Mouse (Mus musculus) MEL (cell line): ENCODE results near the gene Mta3.

ENCODE experiments used
- CTCF ChIP-seq, 3 experiments: IDR thresholded peaks in 2 of 3; conservative IDR thresholded peaks in 1 of 3; 2 replicates each; pipeline ENCODE4 v1.5.1; 2011 to 2012; ENCODE audit warnings: low read length in 3 of 3, low read depth in 2 of 3, mild to moderate bottlenecking in 2 of 3, improper control_type of control experiment in 1 of 3, inconsistent platforms in 1 of 3, mixed read lengths in 1 of 3, moderate library complexity in 1 of 3; ENCODE audit not compliant: control insufficient read depth in 1 of 3, insufficient read depth in 1 of 3, poor library complexity in 1 of 3, severe bottlenecking in 1 of 3
- E2F4 ChIP-seq: IDR thresholded peaks from 2 replicates; pipeline ENCODE4 v1.6.1; 2011; ENCODE audit warnings: low read depth, low read length, improper control_type of control experiment, borderline replicate concordance
- EP300 ChIP-seq, 2 experiments: IDR thresholded peaks; 2 replicates each; pipeline ENCODE4 v1.6.1; 2011; ENCODE audit warnings: improper control_type of control experiment in 2 of 2, low read length in 2 of 2, low read depth in 1 of 2, mild to moderate bottlenecking in 1 of 2
- GABPA ChIP-seq: IDR thresholded peaks from 2 replicates; pipeline ENCODE4 v1.6.1; 2012; ENCODE audit warnings: low read depth, mild to moderate bottlenecking, inconsistent platforms, low read length, improper control_type of control experiment, moderate library complexity
- HCFC1 ChIP-seq: IDR thresholded peaks from 2 replicates; pipeline ENCODE4 v1.6.1; 2012; ENCODE audit warnings: low read depth, mild to moderate bottlenecking, inconsistent platforms, low read length, improper control_type of control experiment, moderate library complexity
- MAFK ChIP-seq: IDR thresholded peaks from 2 replicates; pipeline ENCODE4 v1.6.1; 2011; ENCODE audit warnings: low read depth, mild to moderate bottlenecking, low read length, improper control_type of control experiment, borderline replicate concordance
- MAZ ChIP-seq: IDR thresholded peaks from 2 replicates; pipeline ENCODE4 v1.6.1; 2012; ENCODE audit warnings: low read depth, mild to moderate bottlenecking, inconsistent platforms, low read length, improper control_type of control experiment
- MYC ChIP-seq: IDR thresholded peaks from 2 replicates; pipeline ENCODE4 v1.6.1; 2011; ENCODE audit warnings: low read depth, mild to moderate bottlenecking, low read length, improper control_type of control experiment, moderate library complexity
- POLR2A ChIP-seq, 2 experiments: IDR thresholded peaks; 2 replicates each; pipeline ENCODE4 v1.6.1; 2011 to 2012; ENCODE audit warnings: low read length in 2 of 2, mild to moderate bottlenecking in 2 of 2, control low read depth in 1 of 2, improper control_type of control experiment in 1 of 2, low read depth in 1 of 2, moderate library complexity in 1 of 2; ENCODE audit not compliant: control insufficient read depth in 1 of 2, insufficient read depth in 1 of 2, poor library complexity in 1 of 2
- RCOR1 ChIP-seq: IDR thresholded peaks from 2 replicates; pipeline ENCODE4 v1.6.1; 2012; ENCODE audit warnings: low read depth, mild to moderate bottlenecking, inconsistent platforms, low read length, improper control_type of control experiment
- ZKSCAN1 ChIP-seq: IDR thresholded peaks from 2 replicates; pipeline ENCODE4 v1.6.1; 2012; ENCODE audit warnings: low read depth, mild to moderate bottlenecking, inconsistent platforms, low read length, improper control_type of control experiment, moderate library complexity

- no peak for TF ChIP-seq E2F4
- no peak for TF ChIP-seq CTCF (IDR thresholded peaks at IDR 0.05 in 2 of 3, conservative IDR thresholded peaks at IDR 0.05 in 1 of 3; ENCODE audit: control insufficient read depth in 1 of 3, insufficient read depth in 1 of 3, low read depth in 2 of 3, low read length in 3 of 3, poor library complexity in 1 of 3, severe bottlenecking in 1 of 3)
- TF ChIP-seq MYC = no peak
- no peak for TF ChIP-seq MAZ
- no peak for TF ChIP-seq EP300 (IDR thresholded peaks at IDR 0.05; ENCODE audit: low read depth in 1 of 2, low read length in 2 of 2)
- no peak for TF ChIP-seq RCOR1
- TF ChIP-seq GABPA = no peak
- TF ChIP-seq ZKSCAN1 = no peak
- TF ChIP-seq HCFC1 = no peak
- TF ChIP-seq MAFK = no peak
- TF ChIP-seq POLR2A (IDR thresholded peaks at IDR 0.05; ENCODE audit: control insufficient read depth in 1 of 2, insufficient read depth in 1 of 2, low read depth in 1 of 2, low read length in 2 of 2, poor library complexity in 1 of 2) = no peak
Observed at GRCm38 (mm10) chr17:83700125-83700524, 5.8 kb upstream of the Mta3 start.
